Mouse (Mus musculus): Measurements from ENCODE around the gene Vwa5b1. TPM values are rescaled to one million over a fixed set of nuclear protein-coding genes. Genes with fewer than 3 reads are reported as not detected.
A peak's percentile ranks its signal among the peaks of the same experiment; 100 is the strongest.

The Vwa5b1 gene
- total and polyA plus RNA-seq, 3 experiments: not detected

DNA sequence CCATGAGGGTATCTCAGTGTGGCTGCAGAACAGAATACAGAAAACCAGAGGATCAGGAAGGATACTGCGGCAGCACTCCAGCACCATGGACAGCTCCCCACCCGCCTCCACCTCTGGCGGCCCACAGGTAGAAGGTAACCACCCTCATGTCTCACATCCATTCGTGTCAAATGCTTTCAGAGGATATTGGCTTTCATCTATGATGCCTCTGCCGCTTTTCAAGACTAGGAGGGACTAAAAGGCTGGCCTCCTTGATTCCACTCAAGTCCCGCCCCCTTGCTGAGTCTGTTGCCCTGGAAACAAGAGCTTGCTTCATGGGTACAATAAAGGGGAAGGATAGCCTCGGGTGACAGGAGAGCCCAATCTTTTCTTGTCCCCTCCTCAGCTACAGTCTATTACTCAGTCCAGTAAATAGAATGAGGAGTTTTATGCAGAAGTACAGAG lies 37.8 kb downstream of the Vwa5b1 start:
- H3K9me3 ChIP-seq (replicated peaks; ENCODE audit: insufficient read depth, low read length): no peaks in the 10 kb centered on the region
- no peaks in the 10 kb centered on the region for H3K4me1 ChIP-seq (ENCODE audit: control insufficient read depth in 1 of 2, insufficient read depth in 2 of 2, low read length in 2 of 2)
- H3K27ac ChIP-seq (ENCODE audit: control insufficient read depth, low read depth, low read length): no peak overlapping the region
- H3K4me3 ChIP-seq (ENCODE audit: control insufficient read depth in 1 of 2, insufficient read depth in 1 of 2, low read depth in 2 of 2, low read length in 2 of 2): no peak overlapping the region
- TF ChIP-seq ZNF384 (IDR thresholded peaks at IDR 0.05; ENCODE audit: low read depth, low read length) (no peak), POLR2AphosphoS5 (IDR thresholded peaks at IDR 0.05; ENCODE audit: borderline replicate concordance, low read depth, low read length) (no peak), NELFE (IDR thresholded peaks at IDR 0.05; ENCODE audit: low read depth, low read length) (no peak), MAFK (IDR thresholded peaks at IDR 0.05; ENCODE audit: borderline replicate concordance, low read depth, low read length) (no peak), TAL1 (IDR thresholded peaks at IDR 0.05; ENCODE audit: low read length) (no peak), MEF2A (IDR thresholded peaks at IDR 0.05; ENCODE audit: extremely low read depth, insufficient replicate concordance, low read depth, low read length, poor library complexity, severe bottlenecking) (no peak)
- no peaks in the 10 kb centered on the region for H3K27me3 ChIP-seq (ENCODE audit: control insufficient read depth in 1 of 2, insufficient read depth in 2 of 2, low read length in 2 of 2)
- H3K79me2 ChIP-seq (ENCODE audit: control insufficient read depth, insufficient read depth, low read length, poor library complexity): no peaks in the 10 kb centered on the region
- H3K9ac ChIP-seq (ENCODE audit: control insufficient read depth, low read depth, low read length, poor library complexity, severe bottlenecking): no peak overlapping the region
- no peaks in the 10 kb centered on the region for H3K36me3 ChIP-seq (ENCODE audit: control insufficient read depth in 1 of 2, insufficient read depth in 2 of 2, low read length in 2 of 2)
- peak; percentile 14 for DNase-seq (ENCODE audit: low read depth, low spot score)

GRCm38 (mm10) chr4:138596391-138597130 lies 39.1 kb downstream of the Vwa5b1 start:
- no peaks in the 10 kb centered on the region for H3K79me2 ChIP-seq (ENCODE audit: control insufficient read depth, insufficient read depth, low read length, poor library complexity)
- no peak overlapping the region for H3K9ac ChIP-seq (ENCODE audit: control insufficient read depth, low read depth, low read length, poor library complexity, severe bottlenecking)
- no peak overlapping the region for H3K27ac ChIP-seq (ENCODE audit: control insufficient read depth, low read depth, low read length)
- no peaks in the 10 kb centered on the region for H3K4me1 ChIP-seq (ENCODE audit: control insufficient read depth in 1 of 2, insufficient read depth in 2 of 2, low read length in 2 of 2)
- no peak for DNase-seq (ENCODE audit: low read depth, low spot score)
- no peaks in the 10 kb centered on the region for H3K27me3 ChIP-seq (ENCODE audit: control insufficient read depth in 1 of 2, insufficient read depth in 2 of 2, low read length in 2 of 2)
- H3K36me3 ChIP-seq (ENCODE audit: control insufficient read depth in 1 of 2, insufficient read depth in 2 of 2, low read length in 2 of 2): no peaks in the 10 kb centered on the region
- no peak for TF ChIP-seq GATA1 (IDR thresholded peaks at IDR 0.05; ENCODE audit: low read depth, low read length)
- TF ChIP-seq JUND (IDR thresholded peaks at IDR 0.05; ENCODE audit: low read depth, low read length): no peak
- TF ChIP-seq UBTF (IDR thresholded peaks at IDR 0.05; ENCODE audit: borderline replicate concordance, insufficient read depth, low read depth, low read length): no peak
- no peak for TF ChIP-seq ELF1 (IDR thresholded peaks at IDR 0.05; ENCODE audit: low read depth, low read length)
- TF ChIP-seq RCOR1 (IDR thresholded peaks at IDR 0.05; ENCODE audit: low read depth, low read length): no peak
- TF ChIP-seq NELFE (IDR thresholded peaks at IDR 0.05; ENCODE audit: low read depth, low read length): no peak
- TF ChIP-seq ETS1 (IDR thresholded peaks at IDR 0.05; ENCODE audit: low read depth, low read length): no peak
- no peak for TF ChIP-seq KAT2A (conservative IDR thresholded peaks at IDR 0.05; ENCODE audit: low read depth, low read length)
- TF ChIP-seq GABPA (IDR thresholded peaks at IDR 0.05; ENCODE audit: low read depth, low read length): no peak
- no peak for TF ChIP-seq TBP (IDR thresholded peaks at IDR 0.05; ENCODE audit: low read depth, low read length)
- no peak for TF ChIP-seq USF1 (IDR thresholded peaks at IDR 0.05; ENCODE audit: low read depth, low read length)
- no peak for TF ChIP-seq TAL1 (IDR thresholded peaks at IDR 0.05; ENCODE audit: low read length)
- TF ChIP-seq POLR2AphosphoS5 (IDR thresholded peaks at IDR 0.05; ENCODE audit: borderline replicate concordance, low read depth, low read length): no peak
- TF ChIP-seq MAX (IDR thresholded peaks at IDR 0.05; ENCODE audit: low read length): no peak
- no peak for TF ChIP-seq TCF12 (IDR thresholded peaks at IDR 0.05; ENCODE audit: low read depth, low read length)
- no peak for TF ChIP-seq EP300 (IDR thresholded peaks at IDR 0.05; ENCODE audit: low read depth in 1 of 2, low read length in 2 of 2)
- no peak for TF ChIP-seq MAZ (IDR thresholded peaks at IDR 0.05; ENCODE audit: low read depth, low read length)
- no peak for TF ChIP-seq NRF1 (IDR thresholded peaks at IDR 0.05; ENCODE audit: insufficient read depth, low read depth, low read length, poor library complexity, severe bottlenecking)
- TF ChIP-seq CHD2 (IDR thresholded peaks at IDR 0.05; ENCODE audit: low read length): no peak
- TF ChIP-seq ZC3H11A (IDR thresholded peaks at IDR 0.05; ENCODE audit: low read depth, low read length): no peak
- H3K4me3 ChIP-seq (ENCODE audit: control insufficient read depth in 1 of 2, insufficient read depth in 1 of 2, low read depth in 2 of 2, low read length in 2 of 2): no peak overlapping the region
- H3K9me3 ChIP-seq (replicated peaks; ENCODE audit: insufficient read depth, low read length): no peaks in the 10 kb centered on the region

Measured in MEL (cell line).